ENCODE assay signal across 10 mouse cellular contexts in the genomic region with DNA sequence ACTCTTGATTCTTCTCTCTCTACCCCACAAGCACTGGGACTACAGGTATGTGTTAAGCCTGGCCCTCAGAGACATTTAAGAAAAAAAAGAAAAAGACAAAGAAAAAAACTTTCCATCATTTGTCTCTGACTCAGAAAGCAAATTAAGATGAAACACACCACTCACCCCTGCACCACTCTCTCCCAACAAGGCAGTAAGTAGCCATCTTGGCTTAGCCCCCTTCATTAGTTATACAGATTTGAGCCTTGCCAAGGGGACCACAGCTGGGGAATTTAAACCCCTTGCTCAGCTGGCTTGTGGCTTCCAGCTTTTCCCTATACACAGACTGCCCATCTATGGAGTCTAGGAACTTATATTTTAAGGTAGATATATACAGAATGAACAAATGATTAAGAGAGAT. TPM values are rescaled to one million over a fixed set of nuclear protein-coding genes. Genes with fewer than 3 reads are reported as not detected.
DNase-seq lines count a peak whose midpoint lies in the region; ATAC-seq and TF ChIP-seq lines count a peak whose summit lies in the region.
"Had no signal": no experiment of that assay in that cellular context is flagged by ENCODE, and none has a peak within 500 bp of the region (broad histone marks: within the 10 kb centered on the region; RNA-seq: fewer than 3 reads in every experiment).

No protein-coding gene starts in this region.

- TF ChIP-seq CTCF in lung, adult 2 months (IDR thresholded peaks at IDR 0.05; ENCODE audit: insufficient read depth, low read length), result no peak

- H3K9me3 ChIP-seq in neural tube, embryonic 11.5 days (ENCODE audit: control insufficient read depth, low read length), result no peaks in the 10 kb centered on the region
- H3K9me3 ChIP-seq in forebrain, embryonic 10.5 days, result no peaks in the 10 kb centered on the region
- H3K9me3 ChIP-seq in limb, embryonic 12.5 days, result no peaks in the 10 kb centered on the region

- H3K27ac ChIP-seq in neural tube, embryonic 11.5 days (ENCODE audit: low read depth, low read length), result no peak overlapping the region
- H3K27ac ChIP-seq in forebrain, embryonic 10.5 days, result peak overlapping the region; percentile 88
- no peak overlapping the region for H3K27ac ChIP-seq in limb, embryonic 12.5 days

- peak overlapping the region; percentile 1; the same call in 1 of the 2 replicates for H3K4me2 ChIP-seq in neural tube, embryonic 11.5 days (ENCODE audit: low read depth)
- H3K4me2 ChIP-seq in limb, embryonic 12.5 days, result peak overlapping the region; percentile 96

- H3K4me1 ChIP-seq in neural tube, embryonic 11.5 days (ENCODE audit: control insufficient read depth, insufficient read depth, low read length), result no peaks in the 10 kb centered on the region
- peaks cover 35% of the 10 kb centered on the region for H3K4me1 ChIP-seq in forebrain, embryonic 10.5 days
- H3K4me1 ChIP-seq in limb, embryonic 12.5 days (replicated peaks), result peaks cover 3% of the 10 kb centered on the region; the same call in 1 of the 2 replicates
- H3K4me1 ChIP-seq in lung, adult 2 months (ENCODE audit: control insufficient read depth, insufficient read depth, low read length), result peaks cover 6% of the 10 kb centered on the region

- TF ChIP-seq POLR2A in lung, adult 2 months (IDR thresholded peaks at IDR 0.05; ENCODE audit: borderline replicate concordance, extremely low read depth, low read depth, low read length), result no peak

- ATAC-seq in neural tube, embryonic 11.5 days (ENCODE audit: insufficient read depth, low FRiP score, low TSS enrichment), result no peak
- ATAC-seq in limb, embryonic 12.5 days (ENCODE audit: insufficient number of reproducible peaks, insufficient read depth, low FRiP score, low TSS enrichment, low read depth), result no peak
- no peak for ATAC-seq in activated CD4-positive, CD25-positive, alpha-beta regulatory T cell, adult 4 months

- H3K27me3 ChIP-seq in neural tube, embryonic 11.5 days (ENCODE audit: control insufficient read depth, insufficient read depth, low read length), result no peaks in the 10 kb centered on the region
- peaks cover 5% of the 10 kb centered on the region; the same call in 1 of the 2 replicates for H3K27me3 ChIP-seq in forebrain, embryonic 10.5 days (ENCODE audit: poor library complexity, severe bottlenecking)
- peaks cover 17% of the 10 kb centered on the region; the same call in 1 of the 2 replicates for H3K27me3 ChIP-seq in limb, embryonic 12.5 days
- H3K27me3 ChIP-seq: Patski had no signal

- H3K9ac ChIP-seq in neural tube, embryonic 11.5 days (ENCODE audit: low read length), result no peak overlapping the region
- H3K9ac ChIP-seq in limb, embryonic 12.5 days (replicated peaks), result no peak overlapping the region

- no peak for DNase-seq in neural tube, embryonic 11.5 days (ENCODE audit: low spot score)
- DNase-seq in neural tube, embryonic 10.5 days (ENCODE audit: extremely low spot score, low spot score), result no peak
- no peak for DNase-seq in forebrain, embryonic 10.5 days (ENCODE audit: extremely low spot score, low spot score)
- DNase-seq in frontal cortex, postnatal 10 days (ENCODE audit: low spot score in 2 of 2), result no peak
- no peak for DNase-seq in lung, adult 2 months
- no peak for DNase-seq in kidney, adult 18-20 months

- H3K4me3 ChIP-seq in neural tube, embryonic 11.5 days (ENCODE audit: low read depth, low read length), result no peak overlapping the region
- H3K4me3 ChIP-seq in forebrain, embryonic 10.5 days, result peak overlapping the region; percentile 67
- no peak overlapping the region for H3K4me3 ChIP-seq in limb, embryonic 12.5 days (replicated peaks)
- no peak overlapping the region for H3K4me3 ChIP-seq in lung, adult 2 months (replicated peaks; ENCODE audit: extremely low read depth, low read depth, low read length)
- H3K4me3 ChIP-seq: erythroblast, embryonic 14.5 days had no signal

- no peaks in the 10 kb centered on the region for H3K36me3 ChIP-seq in neural tube, embryonic 11.5 days (ENCODE audit: control insufficient read depth, insufficient read depth, low read length)
- peaks cover 12% of the 10 kb centered on the region for H3K36me3 ChIP-seq in forebrain, embryonic 10.5 days (replicated peaks)
- no peaks in the 10 kb centered on the region for H3K36me3 ChIP-seq in limb, embryonic 12.5 days

RNA-seq across cellular contexts. Expression of a gene that starts 1.5 kb away (rescaled TPM):
- 112 and 114 TPM in 2 replicates for polyA plus RNA-seq in neural tube, embryonic 11.5 days (2014; fragmentation: Nextera tagmentation; extraction: Ambion mirVana)
- polyA plus RNA-seq in forebrain, embryonic 10.5 days (2016; fragmentation: Nextera tagmentation; extraction: Ambion mirVana), result 135 and 145 TPM in 2 replicates
- 36.9 and 41.7 TPM in 2 replicates for polyA plus RNA-seq in limb, embryonic 12.5 days (2016; fragmentation: Nextera tagmentation; extraction: Ambion mirVana)
- 0.10 and 0.21 TPM in 2 replicates for polyA plus RNA-seq in lung, adult 2 months (2012; rRNA removed)
- 10 to 100 TPM; 13.0 to 15.1 TPM for polyA plus RNA-seq in activated CD4-positive, CD25-positive, alpha-beta regulatory T cell, adult 4 months (2017; shearing (Covaris generic))
- polyA plus RNA-seq: erythroblast, embryonic 14.5 days had no signal

RNA-seq across cellular contexts. Expression of a gene that starts 41.0 kb away (rescaled TPM):
- polyA plus RNA-seq in neural tube, embryonic 11.5 days (2014; fragmentation: Nextera tagmentation; extraction: Ambion mirVana), result 2.8 and 3.5 TPM in 2 replicates
- 1.8 and 1.9 TPM in 2 replicates for polyA plus RNA-seq in forebrain, embryonic 10.5 days (2016; fragmentation: Nextera tagmentation; extraction: Ambion mirVana)
- 2.3 and 2.4 TPM in 2 replicates for polyA plus RNA-seq in limb, embryonic 12.5 days (2016; fragmentation: Nextera tagmentation; extraction: Ambion mirVana)
- 12.3 and 15.2 TPM in 2 replicates for polyA plus RNA-seq in lung, adult 2 months (2012; rRNA removed)
- polyA plus RNA-seq in activated CD4-positive, CD25-positive, alpha-beta regulatory T cell, adult 4 months (2017; shearing (Covaris generic)), result 100 to 1,000 TPM; 110 to 124 TPM

Comparison
In these comparisons a context has a peak if more than half of its experiments do, and no peak if none do; other contexts are left out.
1. RNA of a gene that starts 1.5 kb away (polyA plus RNA-seq): 135 to 145 TPM in forebrain, embryonic 10.5 days, 112 to 114 TPM in neural tube, embryonic 11.5 days, 36.9 to 41.7 TPM in limb, embryonic 12.5 days and 13.0 to 15.1 TPM in activated CD4-positive, CD25-positive, alpha-beta regulatory T cell, adult 4 months; 0.10 to 0.21 TPM in lung, adult 2 months; every median in the first group is over 10 times any median in the second.